Mouse (Mus musculus) embryo, embryonic 11.5 days (tissue): ENCODE results near the gene Eral1.

ENCODE experiments used
- DNase-seq: peaks from one replicate; pipeline ENCODE4 v3.0.0-alpha.2; 2012; ENCODE audit warnings: low read depth, low spot score

The Eral1 gene

GRCm38 (mm10) chr11:78079961-78080921 lies at the start of gene Eral1:
Gene Eral1 (minus strand): TSS chr11:78080383.
- DNase-seq, result peak; percentile 73

- no peak for DNase-seq
These were observed 49.3 kb upstream of the Eral1 start for GRCm38 (mm10) chr11:78129458-78129857.

- no peak for DNase-seq
These were observed 46.6 kb upstream of the Eral1 start for GRCm38 (mm10) chr11:78126739-78127138.

DNA sequence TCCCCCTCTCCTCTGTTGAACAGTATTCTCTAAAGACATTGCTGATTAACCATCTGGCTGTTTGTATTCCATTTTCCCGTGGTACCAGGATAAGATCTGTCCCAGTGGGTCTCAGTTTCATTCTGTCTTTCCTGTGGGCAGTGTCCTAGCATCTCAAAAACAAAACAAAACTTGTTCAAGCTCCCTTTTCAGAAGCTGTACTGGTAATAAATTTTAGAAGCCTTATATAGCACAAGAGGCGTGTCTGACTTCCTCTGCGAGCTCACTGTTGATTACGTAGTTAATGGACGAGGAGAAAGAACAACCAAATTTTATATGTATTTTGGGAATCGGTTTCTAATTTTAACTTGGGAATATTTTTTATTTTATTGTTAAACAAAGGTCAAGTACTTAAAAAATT lies 45.5 kb upstream of the Eral1 start:
- no peak for DNase-seq

DNA sequence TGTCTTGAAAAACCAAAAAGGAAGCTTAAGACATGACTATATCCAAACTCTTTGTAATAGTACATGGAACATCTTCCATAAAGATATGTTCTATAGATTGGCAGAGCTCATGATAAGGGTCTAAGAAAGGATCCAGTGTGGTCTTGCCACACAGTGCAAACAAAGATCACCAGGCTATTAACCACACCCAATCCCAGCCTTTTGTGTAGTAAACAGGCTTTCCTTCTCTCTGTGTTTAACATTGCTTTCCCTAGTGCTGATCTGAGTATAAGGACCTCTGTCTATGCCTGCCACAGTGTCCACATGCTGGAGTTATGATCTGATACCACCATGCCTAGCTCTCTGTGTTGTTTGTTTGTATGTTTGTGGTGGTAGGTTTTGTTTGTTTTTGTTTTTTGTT lies 43.6 kb upstream of the Eral1 start:
- no peak for DNase-seq

DNA sequence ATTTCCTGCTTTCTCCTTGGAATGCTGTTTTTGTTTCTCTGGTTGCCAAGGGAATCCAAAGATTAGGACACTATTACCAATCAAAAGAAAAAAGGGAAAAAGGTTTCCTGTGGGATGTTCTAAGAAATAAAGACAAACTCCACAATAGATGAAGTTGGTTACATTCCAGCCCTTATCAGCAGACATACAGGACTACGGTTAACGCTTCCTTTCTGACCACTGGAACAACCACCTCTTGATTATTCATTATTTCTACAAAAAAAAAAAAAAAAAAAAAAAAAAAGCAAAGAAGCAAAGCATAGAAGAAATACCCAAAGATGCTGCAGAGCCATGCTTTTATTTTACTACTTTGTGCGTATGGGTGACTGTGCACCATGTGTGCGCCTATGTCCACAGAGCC lies 42.6 kb upstream of the Eral1 start:
- no peak for DNase-seq

- DNase-seq, result no peak
These were observed 41.0 kb upstream of the Eral1 start for GRCm38 (mm10) chr11:78121176-78121575.

DNA sequence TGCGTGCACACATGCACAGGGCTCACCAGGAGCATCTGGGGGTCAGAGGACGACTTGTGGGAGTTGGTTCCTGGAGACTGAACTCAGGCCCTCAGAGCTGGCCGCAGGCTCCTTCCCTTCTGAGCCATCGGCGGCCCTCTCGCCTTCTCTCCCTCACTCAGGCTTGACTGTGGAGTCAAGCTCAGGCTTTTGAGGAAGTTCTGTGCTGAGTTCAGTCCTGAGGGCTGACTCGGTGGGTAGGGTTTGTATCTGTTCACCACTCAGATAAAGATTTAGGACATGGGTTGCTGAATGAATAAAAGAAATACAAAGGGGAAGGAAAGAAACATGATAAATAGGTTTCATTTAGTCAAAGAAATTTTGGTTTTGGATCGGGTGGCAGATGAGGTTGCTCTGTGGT lies 39.7 kb upstream of the Eral1 start:
- no peak for DNase-seq

DNA sequence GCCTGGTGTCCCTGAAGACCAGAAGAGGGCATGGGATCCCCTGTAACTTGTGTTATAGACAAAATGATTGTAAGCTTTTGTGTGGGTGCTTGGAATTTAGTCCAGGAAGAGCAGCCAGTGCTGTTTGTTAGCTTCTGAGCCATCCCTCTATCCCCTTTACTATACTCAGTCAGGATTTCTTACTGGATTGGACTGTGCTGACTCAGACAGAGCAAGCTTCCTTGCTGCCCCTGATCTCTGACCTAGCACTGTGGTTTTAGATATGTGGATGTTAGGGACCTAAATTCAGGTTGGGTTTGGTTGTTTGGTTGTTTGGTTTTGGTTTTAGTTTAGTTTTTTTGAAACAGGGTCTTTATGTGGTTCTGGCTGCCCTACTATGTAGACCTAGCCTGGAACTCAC lies 38.3 kb upstream of the Eral1 start:
- DNase-seq, result no peak

DNA sequence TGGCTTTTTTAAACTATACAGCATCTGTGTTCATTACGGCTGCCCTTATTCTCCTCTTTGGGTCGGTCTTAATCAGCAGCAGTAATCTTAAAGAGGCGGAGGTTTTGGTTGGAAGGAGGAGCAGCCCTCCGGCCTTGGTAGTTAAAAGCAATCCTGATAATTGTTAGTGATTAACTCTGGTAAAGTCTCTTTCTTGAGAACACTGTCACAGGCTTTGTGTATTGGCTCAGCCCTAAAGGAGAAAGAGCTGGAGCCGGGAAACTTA lies 35.9 kb upstream of the Eral1 start:
- no peak for DNase-seq

DNA sequence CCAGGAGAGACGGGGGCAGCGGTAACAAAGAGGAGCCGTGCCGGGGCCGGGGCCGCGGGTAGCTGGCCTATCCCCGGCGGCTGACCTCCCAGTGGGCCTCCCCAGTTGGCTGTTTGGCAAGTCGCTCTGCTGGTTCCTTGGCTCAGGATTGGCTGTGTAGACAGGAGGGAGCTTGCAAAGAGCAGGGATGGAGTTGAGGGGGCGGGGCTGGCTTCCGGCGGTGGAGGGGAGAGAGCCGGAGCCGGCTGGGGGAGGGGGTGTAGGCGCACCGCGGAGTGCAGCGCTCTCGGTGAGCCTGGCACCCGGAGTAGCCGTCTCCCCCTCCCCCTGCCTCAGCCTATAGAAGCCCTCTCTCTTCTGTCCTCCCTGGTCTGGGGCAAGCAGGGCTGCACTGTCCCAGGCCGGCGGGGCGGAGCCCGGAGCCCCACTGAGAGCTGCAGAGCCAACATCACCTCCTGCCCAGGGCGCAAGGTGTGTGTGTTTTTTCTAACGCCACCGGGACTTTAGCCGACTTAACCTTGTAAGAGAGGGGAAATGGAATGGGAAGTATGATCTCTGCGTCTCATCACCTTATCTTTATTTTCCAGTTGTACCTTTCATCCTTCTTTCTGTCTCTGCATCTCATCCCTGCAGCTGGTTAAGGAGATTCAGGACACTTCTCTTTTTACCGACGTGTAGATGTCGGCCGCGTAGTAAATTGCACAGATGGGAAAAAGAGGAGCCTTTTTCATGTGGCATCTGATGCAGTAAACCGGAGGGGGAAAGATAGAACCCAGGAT lies 35.4 kb upstream of the Eral1 start:
- DNase-seq, result peak; percentile 93

DNA sequence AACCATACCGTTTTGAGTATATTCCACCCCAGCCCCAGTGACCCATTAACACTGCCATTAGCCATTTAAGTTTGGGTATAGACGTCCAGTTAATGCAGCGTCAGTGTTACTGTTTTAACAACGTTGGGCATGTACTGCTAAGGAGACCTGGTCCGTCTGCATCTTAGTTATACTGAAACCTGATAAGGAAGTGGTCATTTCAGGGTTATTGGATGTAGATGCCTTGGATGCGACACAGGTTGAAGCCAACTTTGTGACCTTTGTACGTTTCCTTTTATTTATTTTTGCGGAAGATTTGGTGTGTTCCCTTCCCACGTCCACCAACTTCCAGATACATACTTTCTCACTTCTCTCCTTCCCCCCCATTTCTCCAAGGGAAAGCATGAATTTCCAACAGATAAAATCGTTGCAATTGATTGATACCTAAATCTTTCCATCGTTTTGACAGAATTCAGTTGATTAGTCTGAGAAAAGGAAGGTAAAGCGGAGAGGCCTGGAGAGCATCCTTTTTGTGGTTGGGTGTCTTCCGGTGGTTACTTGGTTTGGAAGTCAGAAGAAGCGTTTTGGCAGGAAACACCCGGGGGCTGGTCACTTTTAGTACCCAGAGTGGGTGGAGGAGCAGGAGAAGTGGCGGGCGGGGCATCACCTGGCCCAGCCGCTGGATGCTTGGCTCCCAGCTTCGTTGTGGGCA lies 34.6 kb upstream of the Eral1 start:
- no peak for DNase-seq

- DNase-seq, result no peak
These were observed 33.4 kb upstream of the Eral1 start for GRCm38 (mm10) chr11:78113616-78114015.

- DNase-seq, result no peak
These were observed 24.3 kb upstream of the Eral1 start for GRCm38 (mm10) chr11:78104501-78104900.

DNA sequence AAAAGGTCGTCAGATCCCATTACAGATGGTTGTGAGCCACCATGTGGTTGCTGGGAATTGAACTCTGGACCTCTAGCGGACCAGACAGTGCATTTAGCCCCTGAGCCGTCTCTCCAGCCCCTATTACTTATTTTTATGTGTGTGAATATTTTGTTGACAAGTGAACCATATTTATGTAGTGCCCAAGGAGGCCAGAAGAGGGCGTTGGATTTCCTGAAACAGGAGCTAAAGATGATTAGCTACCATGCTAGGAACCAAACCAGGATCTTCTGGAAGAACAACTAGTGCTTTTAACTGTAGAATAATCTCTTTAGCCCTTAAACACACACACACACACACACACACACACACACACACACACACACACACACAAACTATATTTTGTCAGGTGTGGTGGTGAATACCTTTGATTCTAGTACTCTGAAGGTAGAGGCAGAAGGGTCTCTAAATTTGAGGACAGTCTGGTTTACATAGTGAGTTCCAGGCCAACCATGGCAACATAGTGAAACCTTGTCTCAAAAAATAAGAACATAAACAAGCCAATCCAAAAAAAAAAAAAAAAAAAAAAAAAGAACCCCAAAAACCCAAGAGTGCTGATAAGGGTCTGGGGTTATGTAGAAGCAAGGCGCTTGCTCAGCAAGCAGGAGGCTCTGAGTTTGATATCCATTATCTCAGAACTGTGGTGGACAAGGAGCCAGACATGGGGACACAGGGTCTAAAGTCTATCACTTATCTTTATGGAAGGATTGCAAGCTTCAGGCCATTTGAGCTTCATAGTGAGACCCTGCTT lies 23.0 kb upstream of the Eral1 start:
- DNase-seq, result no peak

GRCm38 (mm10) chr11:78102142-78102541 lies 22.0 kb upstream of the Eral1 start:
- DNase-seq, result no peak

DNA sequence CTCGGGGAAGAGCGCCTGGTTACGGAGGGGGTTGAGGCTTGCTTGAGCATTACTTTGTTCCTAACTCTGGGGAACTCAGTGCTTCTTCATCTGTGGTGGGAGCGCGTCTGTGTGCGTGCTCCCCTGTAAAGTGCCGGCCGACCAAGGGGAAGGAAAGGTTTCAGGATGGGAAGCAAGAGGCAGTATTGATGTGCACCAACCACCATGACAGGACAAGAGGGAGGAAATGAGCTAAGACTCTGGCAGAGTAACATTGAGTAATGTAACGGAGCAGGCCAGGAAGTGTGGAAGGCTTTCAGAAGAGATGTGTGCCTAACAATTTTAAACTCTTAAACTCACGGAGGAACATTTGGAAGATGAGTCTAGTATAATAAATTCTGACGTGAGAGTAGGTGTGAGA lies 20.6 kb upstream of the Eral1 start:
- DNase-seq, result no peak

DNA sequence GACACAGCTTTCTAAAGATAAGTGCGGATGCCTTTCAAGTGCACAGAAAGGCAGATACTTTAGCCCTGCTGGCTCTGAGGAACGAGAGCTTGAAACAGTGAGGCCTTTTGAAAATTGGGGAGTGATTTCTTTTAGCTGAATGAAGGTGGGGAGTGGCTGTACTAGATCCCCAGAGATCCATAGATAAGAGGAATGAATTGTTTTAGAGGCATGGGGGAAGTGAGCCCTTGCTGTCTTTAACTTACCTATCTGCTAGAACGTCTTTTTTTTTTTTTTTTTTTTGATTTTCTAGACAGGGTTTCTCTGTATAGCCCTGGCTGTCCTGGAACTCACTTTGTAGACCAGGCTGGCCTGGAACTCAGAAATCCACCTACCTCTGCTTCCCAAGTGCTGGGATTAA lies 16.9 kb upstream of the Eral1 start:
- no peak for DNase-seq

- DNase-seq, result no peak
These were observed 14.9 kb upstream of the Eral1 start for GRCm38 (mm10) chr11:78095144-78095516.

GRCm38 (mm10) chr11:78094504-78095143 lies 14.4 kb upstream of the Eral1 start, which contains the start of gene Fam222b:
Gene Fam222b (plus strand): TSS chr11:78094660.
- peak; percentile 85 for DNase-seq

DNA sequence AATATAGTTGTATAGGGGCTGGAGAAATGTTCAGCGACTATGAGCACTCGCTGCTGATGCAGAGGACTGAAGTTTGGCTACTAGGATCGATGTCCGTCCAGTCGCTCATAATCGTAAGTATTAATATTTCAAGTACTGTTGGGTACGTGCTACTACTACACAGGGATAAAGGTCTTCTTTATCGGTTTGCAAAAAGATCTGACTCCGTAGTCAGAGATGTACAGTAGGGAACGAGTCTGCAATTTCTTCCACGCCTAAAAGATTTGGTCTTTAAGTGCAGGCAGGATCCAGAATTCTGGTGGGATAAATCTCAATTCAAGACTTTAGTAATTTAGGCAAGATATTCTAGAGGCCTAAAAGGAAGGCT lies 13.9 kb upstream of the Eral1 start:
- DNase-seq, result no peak
